Mouse (Mus musculus) heart, adult 8-10 months (tissue): Measurements from ENCODE around the gene Vmn2r6. TPM values are rescaled to one million over a fixed set of nuclear protein-coding genes. Genes with fewer than 3 reads are reported as not detected.
"Not testable (repeated sequence)": the region's sequence is repeated elsewhere in the genome, so short reads cannot be mapped to it uniquely, and the experiment has no call there.

ENCODE experiments used
- DNase-seq: peaks from one replicate; pipeline ENCODE4 v3.0.0; 2022; ENCODE audit warnings: low spot score
- total RNA-seq, 4 experiments: library from RNA; stranded (reverse); gene quantifications; 2 replicates each; pipeline ENCODE4 v1.2.4; 2022

Vmn2r6 gene
- not detected for total RNA-seq

- not testable (repeated sequence) for DNase-seq
These were observed at the start of gene Vmn2r6 for GRCm38 (mm10) chr3:64565730-64566129. Gene Vmn2r6 (minus strand): TSS chr3:64565830.

DNA sequence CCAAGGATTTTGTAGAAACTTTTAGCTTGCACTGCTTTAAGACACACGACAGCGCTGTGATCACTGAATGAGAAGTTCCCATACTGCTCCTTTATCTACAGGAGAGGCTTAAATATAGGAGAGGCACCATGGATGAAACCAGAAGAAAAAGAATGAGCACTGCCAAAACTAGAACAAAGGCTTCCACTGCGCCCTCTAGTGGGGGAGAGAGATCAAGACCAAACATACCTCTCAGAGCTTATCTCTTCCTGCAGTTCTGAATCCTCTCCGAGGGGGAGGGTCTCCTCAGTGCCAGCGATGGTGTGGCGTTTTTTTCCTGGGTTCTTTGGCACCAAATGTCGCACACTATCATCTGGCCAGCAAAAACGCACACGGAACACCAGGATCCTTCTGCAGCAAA lies 22.0 kb upstream of the Vmn2r6 start:
- DNase-seq = no peak

GRCm38 (mm10) chr3:64568793-64569192 lies 3.2 kb upstream of the Vmn2r6 start:
- not testable (repeated sequence) for DNase-seq

DNA sequence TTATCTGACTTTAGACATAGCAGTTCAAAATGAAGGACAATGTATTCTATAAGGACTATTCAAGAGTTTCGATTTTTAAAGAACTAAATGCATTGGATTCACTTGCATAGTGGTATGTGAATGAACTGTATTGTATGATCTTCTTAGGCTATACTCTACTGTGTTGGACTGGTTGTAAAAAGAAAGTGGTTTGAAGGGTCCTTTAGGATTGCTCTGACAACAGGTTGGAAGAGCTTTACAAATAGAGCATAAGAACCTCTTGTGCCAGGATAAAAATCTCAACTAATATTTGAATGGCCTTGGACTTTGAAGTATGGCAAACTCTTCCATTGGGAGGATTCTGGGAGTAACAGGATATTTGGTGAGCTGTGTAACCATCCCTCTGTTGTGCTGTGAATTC lies 42.0 kb downstream of the Vmn2r6 start:
- DNase-seq = not testable (repeated sequence)

DNA sequence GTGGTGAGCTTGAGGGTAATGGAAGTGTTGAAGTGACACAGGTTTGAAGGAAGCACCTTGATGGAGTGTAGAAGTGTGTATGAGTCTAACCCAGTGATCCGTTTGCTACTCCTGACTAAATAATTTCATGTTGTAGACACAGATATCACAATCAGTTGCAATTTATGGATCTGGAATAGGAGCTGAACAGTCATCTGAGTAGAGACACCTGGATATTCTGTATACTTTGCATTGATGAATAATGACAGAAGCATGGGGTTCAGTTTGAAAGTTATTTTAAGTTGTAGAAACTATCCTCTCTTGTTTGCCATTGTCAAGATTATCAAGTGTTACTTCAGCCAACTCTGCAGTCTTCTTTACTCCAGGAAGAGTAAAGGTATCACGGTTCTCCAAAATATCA lies 55.9 kb downstream of the Vmn2r6 start, which contains the start of gene Vmn2r5:
Gene Vmn2r5, minus strand, starts transcription at position 101 of the 400 bp plus-strand sequence.
- not testable (repeated sequence) for DNase-seq

Other genes starting within 250 kb of the Vmn2r6 start
- gene Vmn2r4, start 150.5 kb downstream of the Vmn2r6 start, total RNA-seq = not detected
- not detected for gene Vmn2r5, start 56.0 kb downstream of the Vmn2r6 start, total RNA-seq